Mouse (Mus musculus) heart, adult 2 months (tissue): ENCODE results near the gene Sf3b3. TPM values are rescaled to one million over a fixed set of nuclear protein-coding genes. Genes with fewer than 3 reads are reported as not detected.

Experiments used
- DNase-seq, 2 experiments: peaks; one replicate each; pipeline ENCODE4 v3.0.0; 2021
- H3K27ac ChIP-seq: fragments of 200-600 bp; 2 replicates; pipeline ENCODE4 v1.8.1; 2022
- H3K27me3 ChIP-seq: fragments of 200-500 bp; 2 replicates; pipeline ENCODE4 v1.6.1; 2012; ENCODE audit warnings: mild to moderate bottlenecking, low read length, inconsistent platforms, mixed read lengths; ENCODE audit not compliant: control insufficient read depth, insufficient read depth
- H3K36me3 ChIP-seq: fragments of 200-500 bp; 2 replicates; pipeline ENCODE4 v1.6.1; 2012; ENCODE audit warnings: low read length, inconsistent platforms; ENCODE audit not compliant: control insufficient read depth, insufficient read depth
- H3K4me1 ChIP-seq: fragments of 200-500 bp; 2 replicates; pipeline ENCODE4 v1.6.1; 2011; ENCODE audit warnings: low read length; ENCODE audit not compliant: control insufficient read depth, insufficient read depth
- H3K4me3 ChIP-seq: fragments of 200-600 bp; 2 replicates; pipeline ENCODE4 v1.8.1; 2022
- H3K79me2 ChIP-seq: fragments of 200-500 bp; replicated peaks from 2 replicates; pipeline ENCODE4 v1.6.1; 2012; ENCODE audit warnings: mild to moderate bottlenecking, inconsistent platforms, low read length, moderate library complexity, mixed read lengths; ENCODE audit not compliant: control insufficient read depth, insufficient read depth
- H3K9ac ChIP-seq: fragments of 200-500 bp; 2 replicates; pipeline ENCODE4 v1.6.1; 2012; ENCODE audit warnings: low read depth, mild to moderate bottlenecking, control low read depth, inconsistent platforms, low read length, mixed read lengths
- CTCF ChIP-seq: fragments of 200-600 bp; IDR thresholded peaks from 2 replicates; pipeline ENCODE4 v1.8.1; 2022; ENCODE audit warnings: antibody characterized with exemption, mild to moderate bottlenecking, moderate library complexity
- EP300 ChIP-seq: fragments of 200-500 bp; IDR thresholded peaks from 2 replicates; pipeline ENCODE4 v1.6.1; 2011; ENCODE audit warnings: low read depth, low read length, control low read depth; ENCODE audit not compliant: insufficient read depth
- POLR2A ChIP-seq: fragments of 200-500 bp; IDR thresholded peaks from 2 replicates; pipeline ENCODE4 v1.6.1; 2011; ENCODE audit warnings: mild to moderate bottlenecking, low read depth, low read length, control low read depth; ENCODE audit not compliant: insufficient read depth
- WGBS: fragments of 180-500 bp; shearing (Covaris S2); methylation state at CpG from one replicate; pipeline ENCODE4 v1.1.7; 2018; 5-methylcytosine and 5-hydroxymethylcytosine counted together
- intact Hi-C: fragments of 180-260 bp; cut with DNase I; formaldehyde crosslinking; loops from one replicate; pipeline ENCODE4 v1.15.1; 2025
- polyA plus RNA-seq: library from polyadenylated mRNA; depleted of rRNA; stranded (reverse); fragments of >200 nt; gene quantifications from 2 replicates; pipeline ENCODE4 v1.2.3, GENCODE M21; 2012
- total RNA-seq, 2 experiments: library from RNA; stranded (reverse); gene quantifications; 2 replicates each; pipeline ENCODE4 v1.2.3; 2021

The Sf3b3 gene
- total and polyA plus RNA-seq, 3 experiments, result 19.2 to 39.7 (median 38.3) TPM

DNA sequence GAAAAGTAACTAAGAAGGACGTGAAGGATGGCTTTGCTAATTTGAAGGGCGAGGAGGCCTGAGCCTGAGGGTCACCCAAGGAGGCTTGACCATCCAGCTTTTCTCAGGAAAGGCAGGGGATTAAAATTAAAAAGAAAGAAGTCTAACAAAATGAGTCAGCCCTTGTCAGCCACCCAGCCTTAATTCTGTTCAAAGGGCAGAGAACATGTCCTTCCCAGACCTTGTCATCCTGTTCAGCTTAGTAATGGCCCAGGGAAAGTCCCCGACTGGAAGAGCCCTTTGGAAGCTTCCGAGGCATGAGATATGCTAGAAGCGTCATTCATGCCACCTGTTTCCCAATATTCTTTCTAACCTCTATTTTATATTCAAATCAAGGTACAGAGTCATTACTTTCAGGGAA lies 43.6 kb downstream of the Sf3b3 start:
- H3K9ac ChIP-seq, result no peak overlapping the region
- no peak for DNase-seq
- intact Hi-C loops, result no loop called here
- no peaks in the 10 kb centered on the region for H3K27me3 ChIP-seq
- no peaks in the 10 kb centered on the region for H3K79me2 ChIP-seq
- H3K27ac ChIP-seq, result peak overlapping the region; percentile 28
- no peaks in the 10 kb centered on the region for H3K36me3 ChIP-seq
- WGBS, result 58% methylated on average over 5 of the region's 5 CpGs
- TF ChIP-seq CTCF, result no peak
- TF ChIP-seq POLR2A, result no peak
- TF ChIP-seq EP300, result no peak
- H3K4me3 ChIP-seq, result no peak overlapping the region
- no peaks in the 10 kb centered on the region for H3K4me1 ChIP-seq

DNA sequence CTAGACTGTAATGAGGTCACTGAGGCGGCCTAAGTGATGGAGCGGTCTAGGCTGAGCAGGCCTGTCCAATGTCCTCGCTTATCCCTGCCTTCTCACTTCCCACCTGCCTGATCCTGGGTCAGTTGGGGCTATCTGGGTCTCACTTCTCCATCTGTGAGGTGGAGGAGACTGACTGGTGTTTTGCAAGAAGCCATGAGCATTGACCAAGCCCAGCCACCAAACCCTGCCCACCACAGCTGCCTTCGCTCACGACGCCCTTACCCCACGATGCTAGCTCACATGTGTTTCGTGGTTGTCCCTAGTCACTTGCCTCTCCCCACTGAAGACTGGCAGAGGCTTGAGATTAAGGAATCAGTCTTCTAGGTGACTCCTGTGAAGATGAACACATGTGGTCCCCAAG lies 49.5 kb downstream of the Sf3b3 start:
- no peak overlapping the region for H3K27ac ChIP-seq
- no peak overlapping the region for H3K9ac ChIP-seq
- WGBS, result 95% methylated on average over 8 of the region's 8 CpGs
- TF ChIP-seq POLR2A (no peak), CTCF (no peak), EP300 (no peak)
- 0 out of 2 replicates have a peak, but pooled peaks cover 2% of the 10 kb centered on the region for H3K4me1 ChIP-seq
- no peaks in the 10 kb centered on the region for H3K79me2 ChIP-seq
- no peaks in the 10 kb centered on the region for H3K27me3 ChIP-seq
- DNase-seq, result no peak
- H3K4me3 ChIP-seq, result no peak overlapping the region
- intact Hi-C loops, result no loop called here
- H3K36me3 ChIP-seq, result no peaks in the 10 kb centered on the region

DNA sequence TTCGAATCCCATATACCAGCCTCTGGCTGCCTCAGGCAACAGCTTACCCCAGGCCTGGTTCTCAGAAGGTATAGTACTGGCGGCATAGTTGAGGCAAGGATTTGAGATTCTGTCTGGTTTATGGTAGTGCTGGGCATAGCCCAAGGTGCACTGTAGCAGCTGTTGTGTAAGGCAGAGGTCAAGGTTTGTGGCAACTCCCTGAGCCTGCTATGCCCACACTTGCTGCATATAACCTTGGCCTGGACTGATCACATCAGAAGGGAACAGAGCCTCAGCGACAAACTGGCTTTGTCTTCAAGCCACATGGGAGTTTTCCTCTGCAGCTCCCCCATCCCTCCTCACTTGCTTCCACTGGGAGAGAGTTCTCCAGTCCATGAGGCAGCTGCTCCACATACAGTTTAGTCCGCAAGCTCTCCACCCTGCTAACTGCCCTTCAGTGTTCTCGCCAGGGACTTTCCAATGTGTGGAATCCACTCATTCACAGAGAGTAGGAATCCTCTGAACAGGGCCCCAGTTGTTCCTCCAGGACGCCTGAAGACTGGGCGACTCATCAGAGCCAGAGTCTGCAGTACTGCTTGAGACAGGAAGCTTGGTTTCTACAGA lies 52.1 kb downstream of the Sf3b3 start:
- no peak for DNase-seq
- H3K4me3 ChIP-seq, result no peak overlapping the region
- no peaks in the 10 kb centered on the region for H3K27me3 ChIP-seq
- no peak overlapping the region for H3K27ac ChIP-seq
- H3K36me3 ChIP-seq, result no peaks in the 10 kb centered on the region
- peaks cover 6% of the 10 kb centered on the region for H3K4me1 ChIP-seq
- 61% methylated on average over 7 of the region's 7 CpGs for WGBS
- intact Hi-C loops, result no loop called here
- no peaks in the 10 kb centered on the region for H3K79me2 ChIP-seq
- H3K9ac ChIP-seq, result no peak overlapping the region
- TF ChIP-seq CTCF (no peak), EP300 (no peak), POLR2A (no peak)

DNA sequence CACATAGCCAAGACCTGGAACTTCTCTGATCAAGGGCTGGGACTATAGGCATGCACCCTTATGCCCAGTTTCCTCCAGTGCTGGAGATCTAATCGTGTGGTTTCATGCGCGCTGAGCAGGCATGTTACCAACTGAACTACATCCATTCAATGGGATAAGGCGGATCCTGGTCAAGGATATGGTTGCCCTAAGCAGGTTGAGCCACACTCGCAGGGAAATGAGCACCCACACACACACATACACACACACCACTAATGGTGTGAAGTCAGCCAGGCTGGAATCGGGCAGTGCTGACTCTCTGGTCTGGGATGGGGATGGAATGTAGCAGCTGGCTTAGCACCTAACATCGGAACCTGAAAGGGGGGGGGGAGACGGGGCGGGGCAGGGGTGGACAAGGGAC lies 52.7 kb downstream of the Sf3b3 start:
- TF ChIP-seq CTCF, result no peak
- TF ChIP-seq POLR2A, result no peak
- no peak for TF ChIP-seq EP300
- intact Hi-C loops, result no loop called here
- Histone ChIP-seq H3K4me1 (peaks cover 6% of the 10 kb centered on the region), H3K36me3 (no peaks in the 10 kb centered on the region), H3K79me2 (no peaks in the 10 kb centered on the region), H3K27me3 (no peaks in the 10 kb centered on the region), H3K27ac (no peak overlapping the region), H3K4me3 (no peak overlapping the region), H3K9ac (no peak overlapping the region)
- WGBS, result 92% methylated on average over 9 of the region's 9 CpGs
- DNase-seq, result no peak

DNA sequence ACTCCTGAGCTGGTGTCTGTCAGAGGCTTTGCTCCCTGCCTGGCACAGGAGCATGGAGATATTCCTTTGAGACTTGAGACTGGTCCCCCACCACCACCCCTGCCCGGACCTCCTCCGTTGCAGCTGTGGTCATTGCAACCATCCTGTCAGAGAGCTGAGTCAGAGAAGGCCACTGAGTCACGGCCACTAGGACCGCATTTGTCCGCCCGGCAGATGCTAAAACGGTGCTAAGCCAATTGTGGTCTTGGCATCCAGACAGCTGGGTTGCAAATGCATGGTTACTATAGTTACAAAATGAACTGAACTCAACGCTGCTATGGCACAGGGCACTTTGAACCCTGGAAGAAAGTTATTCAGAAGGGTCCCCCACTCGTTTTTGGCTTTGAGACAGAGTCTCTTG lies 53.1 kb downstream of the Sf3b3 start:
- no peaks in the 10 kb centered on the region for H3K27me3 ChIP-seq
- no peaks in the 10 kb centered on the region for H3K79me2 ChIP-seq
- H3K36me3 ChIP-seq, result no peaks in the 10 kb centered on the region
- intact Hi-C loops, result no loop called here
- DNase-seq, result no peak
- WGBS, result 65% methylated on average over 9 of the region's 9 CpGs
- peaks cover 6% of the 10 kb centered on the region for H3K4me1 ChIP-seq
- H3K27ac ChIP-seq, result no peak overlapping the region
- H3K9ac ChIP-seq, result no peak overlapping the region
- H3K4me3 ChIP-seq, result no peak overlapping the region
- TF ChIP-seq POLR2A (no peak), EP300 (no peak), CTCF (no peak)

DNA sequence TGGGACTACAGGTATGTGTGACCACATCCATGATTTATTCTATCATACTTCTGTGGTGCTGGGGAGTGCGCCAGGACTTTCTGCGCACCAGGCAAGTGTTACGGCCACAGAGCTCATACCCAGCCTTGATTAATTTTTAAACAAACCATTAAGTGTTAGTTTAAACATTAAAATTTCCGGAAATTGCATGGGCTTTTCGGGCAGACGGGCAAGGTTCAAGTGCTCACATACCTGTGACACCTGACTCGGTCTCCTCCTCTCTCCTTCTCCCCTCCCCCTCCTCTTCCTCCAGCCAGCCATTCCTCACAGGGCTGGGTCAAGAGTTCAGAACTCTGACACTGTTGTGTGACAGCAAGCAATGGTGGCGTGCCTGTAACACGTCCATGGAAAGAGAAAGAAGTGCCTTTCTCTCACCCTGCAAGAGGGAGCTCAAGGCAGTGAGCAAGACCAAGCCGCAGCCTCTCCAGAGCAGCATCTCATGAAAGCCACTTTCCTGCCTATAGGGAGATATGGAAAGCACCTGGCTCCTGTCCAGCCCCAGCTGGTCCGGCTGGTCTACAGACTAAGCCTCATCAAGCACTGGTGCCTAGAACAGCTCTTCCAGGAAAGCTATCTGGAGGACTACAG lies 53.9 kb downstream of the Sf3b3 start:
- TF ChIP-seq CTCF (no peak), EP300 (no peak), POLR2A (no peak)
- H3K4me1 ChIP-seq, result peaks cover 6% of the 10 kb centered on the region
- H3K27me3 ChIP-seq, result no peaks in the 10 kb centered on the region
- intact Hi-C loops, result no loop called here
- H3K36me3 ChIP-seq, result no peaks in the 10 kb centered on the region
- WGBS, result 62% methylated on average over 11 of the region's 11 CpGs
- no peak overlapping the region for H3K9ac ChIP-seq
- no peak for DNase-seq
- no peak overlapping the region for H3K4me3 ChIP-seq
- H3K27ac ChIP-seq, result no peak overlapping the region
- no peaks in the 10 kb centered on the region for H3K79me2 ChIP-seq

DNA sequence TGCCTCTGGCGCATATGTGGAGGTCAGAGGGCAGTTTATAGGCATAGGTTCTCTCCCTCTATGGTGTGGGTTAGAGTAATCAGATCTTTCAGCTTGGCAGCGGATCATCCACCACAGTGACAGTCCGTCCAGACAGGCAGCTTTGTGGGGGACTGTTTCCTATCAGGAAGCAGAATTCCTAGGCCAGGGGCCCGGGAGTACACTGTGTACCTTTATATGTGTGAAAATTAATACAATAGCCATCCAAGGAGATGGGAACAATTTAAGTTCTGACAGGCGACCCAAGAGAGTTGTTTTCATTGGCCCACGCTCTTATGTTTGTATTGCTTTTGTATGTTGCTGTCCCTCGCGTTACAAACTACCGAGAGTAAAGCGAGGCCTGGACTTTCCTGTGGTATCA lies 55.4 kb downstream of the Sf3b3 start:
- Histone ChIP-seq H3K36me3 (no peaks in the 10 kb centered on the region), H3K9ac (no peak overlapping the region), H3K79me2 (no peaks in the 10 kb centered on the region), H3K27me3 (no peaks in the 10 kb centered on the region), H3K27ac (no peak overlapping the region), H3K4me1 (peaks cover 6% of the 10 kb centered on the region), H3K4me3 (no peak overlapping the region)
- intact Hi-C loops, result no loop called here
- TF ChIP-seq POLR2A (no peak), EP300 (0 out of 2 replicates have a peak, but pooled peaks have one; percentile 22), CTCF (no peak)
- WGBS, result 45% methylated on average over 10 of the region's 10 CpGs
- no peak for DNase-seq
